Mouse (Mus musculus): ENCODE measurements around the gene Hoxd8. TPM values are rescaled to one million over a fixed set of nuclear protein-coding genes. Genes with fewer than 3 reads are reported as not detected.
A peak's percentile ranks its signal among the peaks of the same experiment; 100 is the strongest.

Gene Hoxd8
- polyA plus RNA-seq, 1 experiment from 2014 or later: 2.6 TPM

DNA sequence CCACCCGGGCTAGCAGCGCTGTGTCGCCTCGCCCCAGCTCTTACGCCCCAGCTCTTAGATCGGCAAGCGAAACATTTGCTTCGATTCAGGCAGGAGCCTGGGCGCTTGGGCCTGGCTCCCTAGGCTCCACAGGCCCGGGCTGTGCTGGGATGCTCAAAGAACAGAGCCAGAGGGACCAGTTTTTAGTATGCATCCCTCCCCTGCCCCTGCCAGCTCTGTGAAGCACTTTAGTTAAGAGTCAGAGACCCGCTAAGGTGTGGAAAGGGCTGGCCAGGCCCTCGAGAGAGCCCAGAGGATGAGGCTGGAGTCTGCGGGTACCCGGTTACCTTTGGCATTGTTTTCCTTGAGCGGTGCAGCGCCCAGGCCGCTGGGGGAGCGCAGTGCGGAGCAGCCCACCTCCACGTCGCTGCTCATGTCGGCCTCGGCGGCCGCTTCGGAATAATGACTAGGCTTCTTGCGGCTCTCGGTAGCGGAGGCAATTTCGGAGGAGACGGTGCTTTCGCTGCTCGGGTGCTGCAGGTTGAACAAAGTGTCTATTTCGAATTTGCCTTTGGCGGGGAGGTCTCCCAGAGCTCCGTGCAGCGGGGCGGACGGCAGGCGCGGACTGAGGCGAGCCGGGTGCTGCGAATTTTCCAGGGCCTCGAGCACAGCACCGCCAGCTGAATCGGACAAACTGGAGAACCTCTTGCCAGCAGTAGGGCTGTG is 45.6 kb upstream of the Hoxd8 start:
- Histone ChIP-seq H3K9ac (replicated peaks; ENCODE audit: low read depth, low read length) (no peak overlapping the region), H3K27ac (ENCODE audit: low read length) (no peak overlapping the region), H3K4me1 (ENCODE audit: control insufficient read depth, insufficient read depth, low read length) (peaks cover 3% of the 10 kb centered on the region; the same call in 1 of the 2 replicates), H3K36me3 (ENCODE audit: control insufficient read depth, insufficient read depth, low read length) (no peaks in the 10 kb centered on the region), H3K4me2 (replicated peaks; ENCODE audit: low read depth, low read length) (no peak overlapping the region), H3K9me3 (ENCODE audit: control insufficient read depth, low read depth, low read length) (no peaks in the 10 kb centered on the region), H3K4me3 (ENCODE audit: low read depth, low read length) (peak overlapping the region; percentile 5; the same call in 1 of the 2 replicates), H3K27me3 (ENCODE audit: control insufficient read depth, insufficient read depth, low read length) (peaks cover 72% of the 10 kb centered on the region)
- ATAC-seq (ENCODE audit: insufficient number of reproducible peaks, insufficient read depth, low FRiP score, low read depth): no peak
- WGBS: under 1% methylated on average over 47 of the region's 47 CpGs

DNA sequence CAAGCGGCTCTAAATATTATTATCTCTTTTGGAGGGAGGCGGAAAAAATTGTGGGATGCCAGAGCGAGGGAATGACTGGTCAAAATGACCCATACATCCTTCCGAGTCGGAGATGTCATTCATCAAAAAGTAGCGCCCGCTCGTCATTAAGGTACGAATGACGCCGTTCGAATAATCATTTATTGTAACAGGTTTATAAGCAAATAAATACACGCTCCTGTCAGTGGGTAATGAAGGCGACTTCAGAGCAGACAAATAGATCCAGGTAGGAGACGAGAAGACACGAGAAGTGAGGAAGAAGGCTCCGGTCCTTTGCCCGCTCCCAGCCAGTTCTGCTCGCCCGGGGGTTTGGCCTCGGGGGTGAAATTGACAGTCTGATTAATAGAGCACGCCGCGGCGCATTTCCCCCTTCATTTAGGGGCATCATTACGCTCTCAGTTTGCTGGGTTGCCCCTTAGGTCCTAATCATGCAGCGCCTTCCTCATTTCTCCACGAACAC is 44.9 kb upstream of the Hoxd8 start, which contains the start of gene Evx2:
Evx2 (minus strand) TSS at position 51 of the 499 bp plus-strand sequence.
- ATAC-seq (ENCODE audit: insufficient number of reproducible peaks, insufficient read depth, low FRiP score, low read depth): no peak
- H3K4me1 ChIP-seq (ENCODE audit: control insufficient read depth, insufficient read depth, low read length): peaks cover 3% of the 10 kb centered on the region; the same call in 1 of the 2 replicates
- no peaks in the 10 kb centered on the region for H3K36me3 ChIP-seq (ENCODE audit: control insufficient read depth, insufficient read depth, low read length)
- H3K4me2 ChIP-seq (replicated peaks; ENCODE audit: low read depth, low read length): no peak within 1 kb of the TSS
- H3K27ac ChIP-seq (ENCODE audit: low read length): no peak within 1 kb of the TSS
- WGBS: 2% methylated on average over 28 of the region's 28 CpGs
- H3K4me3 ChIP-seq (ENCODE audit: low read depth, low read length): peak within 1 kb of the TSS; percentile 5; the same call in 1 of the 2 replicates
- no peaks in the 10 kb centered on the region for H3K9me3 ChIP-seq (ENCODE audit: control insufficient read depth, low read depth, low read length)
- peaks cover 73% of the 10 kb centered on the region for H3K27me3 ChIP-seq (ENCODE audit: control insufficient read depth, insufficient read depth, low read length)
- no peak within 1 kb of the TSS for H3K9ac ChIP-seq (replicated peaks; ENCODE audit: low read depth, low read length)

DNA sequence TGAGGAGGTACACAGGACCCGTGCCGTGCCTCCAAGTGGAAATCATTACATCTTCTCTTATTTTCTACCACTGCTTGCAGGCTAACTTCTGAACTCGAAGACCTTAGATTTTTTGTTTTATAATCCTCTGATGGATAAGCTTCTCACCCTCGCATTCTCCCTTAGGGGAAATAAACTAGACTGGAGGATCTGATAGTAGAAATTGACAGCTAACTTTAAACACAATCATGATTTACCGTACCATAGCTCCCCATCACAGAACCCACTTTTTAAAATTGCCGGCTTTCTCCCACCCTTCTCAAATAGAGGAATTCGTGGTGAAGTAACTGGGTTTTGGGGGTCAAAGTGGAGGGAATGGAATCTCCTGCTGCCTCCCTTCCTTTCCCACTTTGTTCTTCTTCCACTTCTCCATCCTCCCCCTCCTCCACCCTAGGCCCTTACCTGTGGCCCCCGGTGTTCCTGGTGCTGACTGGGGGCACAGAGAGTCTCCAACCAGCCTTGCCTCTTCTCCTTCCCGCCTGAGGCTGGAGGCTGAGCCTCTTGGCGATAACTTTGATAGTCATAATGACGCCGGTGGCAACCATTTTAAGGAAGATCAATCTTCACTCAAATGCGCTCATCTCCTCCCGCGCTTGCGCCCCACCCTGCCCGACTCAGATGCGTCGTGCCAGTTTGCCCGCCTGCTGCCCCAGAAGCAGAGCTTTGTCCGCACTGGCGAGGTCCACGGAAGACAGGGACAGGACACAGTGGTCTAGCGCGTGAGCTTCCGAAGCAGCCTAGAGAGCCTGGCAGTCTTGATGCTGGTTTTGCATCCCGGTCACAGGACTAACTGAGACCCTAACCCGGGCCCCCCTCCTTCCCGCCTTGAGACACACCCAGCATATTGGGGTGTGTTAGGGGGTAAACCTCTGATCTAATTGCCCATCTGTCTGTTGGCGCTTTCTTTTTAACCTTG is 43.7 kb upstream of the Hoxd8 start:
- Histone ChIP-seq H3K9me3 (ENCODE audit: control insufficient read depth, low read depth, low read length) (no peaks in the 10 kb centered on the region), H3K27ac (ENCODE audit: low read length) (no peak overlapping the region), H3K4me3 (ENCODE audit: low read depth, low read length) (no peak overlapping the region), H3K27me3 (ENCODE audit: control insufficient read depth, insufficient read depth, low read length) (peaks cover 73% of the 10 kb centered on the region), H3K9ac (replicated peaks; ENCODE audit: low read depth, low read length) (no peak overlapping the region), H3K4me1 (ENCODE audit: control insufficient read depth, insufficient read depth, low read length) (peaks cover 2% of the 10 kb centered on the region; the same call in 1 of the 2 replicates), H3K4me2 (replicated peaks; ENCODE audit: low read depth, low read length) (no peak overlapping the region), H3K36me3 (ENCODE audit: control insufficient read depth, insufficient read depth, low read length) (no peaks in the 10 kb centered on the region)
- no peak for ATAC-seq (ENCODE audit: insufficient number of reproducible peaks, insufficient read depth, low FRiP score, low read depth)
- WGBS: 3% methylated on average over 30 of the region's 30 CpGs

DNA sequence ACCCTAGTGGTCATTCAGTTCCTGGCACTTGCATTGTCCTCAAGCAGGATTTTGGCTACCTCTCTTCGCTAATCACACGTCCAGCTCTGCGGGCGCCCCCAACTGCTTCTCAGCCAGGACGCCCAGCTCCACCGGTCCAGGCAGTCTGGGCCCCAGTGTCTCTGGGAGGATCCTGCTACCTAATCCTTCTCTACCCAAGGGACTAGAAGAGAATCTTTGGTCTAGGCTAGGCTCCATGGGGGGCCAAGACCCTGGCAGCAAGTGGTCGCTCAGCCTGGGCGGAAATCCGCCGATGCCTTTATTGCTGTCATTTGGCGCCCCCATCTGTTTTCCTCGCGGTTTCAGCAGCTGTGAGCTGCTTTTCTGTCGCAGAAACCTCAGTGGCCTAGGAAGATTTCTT is 42.7 kb upstream of the Hoxd8 start:
- H3K4me3 ChIP-seq (ENCODE audit: low read depth, low read length): no peak overlapping the region
- no peak overlapping the region for H3K9ac ChIP-seq (replicated peaks; ENCODE audit: low read depth, low read length)
- H3K36me3 ChIP-seq (ENCODE audit: control insufficient read depth, insufficient read depth, low read length): no peaks in the 10 kb centered on the region
- peaks cover 75% of the 10 kb centered on the region for H3K27me3 ChIP-seq (ENCODE audit: control insufficient read depth, insufficient read depth, low read length)
- no peak overlapping the region; the same call in 1 of the 2 replicates for H3K4me2 ChIP-seq (replicated peaks; ENCODE audit: low read depth, low read length)
- under 1% methylated on average over 14 of the region's 14 CpGs for WGBS
- 0 out of 2 replicates have a peak, but pooled peaks have one; percentile 23 for ATAC-seq (ENCODE audit: insufficient number of reproducible peaks, insufficient read depth, low FRiP score, low read depth)
- no peaks in the 10 kb centered on the region for H3K4me1 ChIP-seq (ENCODE audit: control insufficient read depth, insufficient read depth, low read length)
- H3K27ac ChIP-seq (ENCODE audit: low read length): no peak overlapping the region
- H3K9me3 ChIP-seq (ENCODE audit: control insufficient read depth, low read depth, low read length): no peaks in the 10 kb centered on the region

DNA sequence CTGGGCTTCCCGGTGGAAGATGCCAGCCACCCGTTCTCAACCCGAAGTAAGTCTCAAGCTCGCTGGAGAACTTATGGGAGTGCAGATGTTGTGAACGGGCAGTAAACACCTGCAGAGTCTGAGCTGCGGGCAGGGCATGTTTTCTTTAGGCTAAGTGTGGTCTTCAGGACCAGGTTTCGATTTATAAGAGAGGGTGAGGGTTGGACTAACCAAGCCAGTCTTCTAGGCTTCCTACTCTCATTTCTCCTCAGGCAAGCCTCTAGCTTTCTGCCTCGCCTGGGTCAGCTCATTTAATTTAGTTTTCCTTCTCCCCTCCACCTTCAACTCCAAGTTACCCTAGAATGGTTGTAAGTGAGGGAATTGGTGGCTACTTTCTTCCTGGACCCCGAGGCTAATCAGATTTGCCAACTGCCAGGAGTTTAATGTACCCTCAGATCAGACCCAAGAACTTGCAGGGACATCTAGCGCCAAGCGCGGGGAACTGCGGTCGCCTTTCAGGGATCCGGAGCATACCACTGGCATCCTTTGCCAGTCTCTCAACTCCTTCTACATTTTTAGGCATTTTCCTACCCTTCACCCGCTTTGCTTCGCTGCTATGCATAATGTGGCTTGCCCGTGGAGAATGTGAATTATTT is 41.0 kb upstream of the Hoxd8 start:
- H3K4me1 ChIP-seq (ENCODE audit: control insufficient read depth, insufficient read depth, low read length): peaks cover 3% of the 10 kb centered on the region; the same call in 1 of the 2 replicates
- no peak overlapping the region for H3K9ac ChIP-seq (replicated peaks; ENCODE audit: low read depth, low read length)
- H3K4me2 ChIP-seq (replicated peaks; ENCODE audit: low read depth, low read length): no peak overlapping the region
- no peaks in the 10 kb centered on the region for H3K9me3 ChIP-seq (ENCODE audit: control insufficient read depth, low read depth, low read length)
- H3K36me3 ChIP-seq (ENCODE audit: control insufficient read depth, insufficient read depth, low read length): no peaks in the 10 kb centered on the region
- 4% methylated on average over 18 of the region's 18 CpGs for WGBS
- H3K27me3 ChIP-seq (ENCODE audit: control insufficient read depth, insufficient read depth, low read length): peaks cover 83% of the 10 kb centered on the region
- no peak overlapping the region for H3K4me3 ChIP-seq (ENCODE audit: low read depth, low read length)
- ATAC-seq (ENCODE audit: insufficient number of reproducible peaks, insufficient read depth, low FRiP score, low read depth): no peak
- H3K27ac ChIP-seq (ENCODE audit: low read length): no peak overlapping the region

DNA sequence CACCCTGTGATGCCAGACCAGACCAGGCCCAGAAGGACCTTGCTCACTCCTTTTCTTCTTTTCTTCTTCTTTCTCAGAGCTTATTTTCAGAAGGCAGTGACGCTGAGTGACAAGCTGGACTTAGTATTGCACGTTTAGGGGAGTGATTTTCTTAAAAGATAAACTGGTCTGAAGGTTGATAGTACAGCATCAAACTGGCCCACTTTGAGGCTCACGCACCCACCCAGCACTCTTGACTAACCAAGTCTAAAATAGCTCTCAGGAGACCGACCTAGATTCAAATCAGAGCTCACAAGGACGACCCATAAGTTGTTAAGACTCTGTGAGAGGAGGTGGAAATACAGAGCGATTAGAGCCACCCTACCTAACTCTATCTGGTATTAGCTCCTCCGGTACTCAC is 38.0 kb upstream of the Hoxd8 start:
- H3K9me3 ChIP-seq (ENCODE audit: control insufficient read depth, low read depth, low read length): no peaks in the 10 kb centered on the region
- no peak overlapping the region for H3K4me3 ChIP-seq (ENCODE audit: low read depth, low read length)
- 4% methylated on average over 7 of the region's 7 CpGs for WGBS
- no peak overlapping the region for H3K9ac ChIP-seq (replicated peaks; ENCODE audit: low read depth, low read length)
- no peak for ATAC-seq (ENCODE audit: insufficient number of reproducible peaks, insufficient read depth, low FRiP score, low read depth)
- H3K36me3 ChIP-seq (ENCODE audit: control insufficient read depth, insufficient read depth, low read length): no peaks in the 10 kb centered on the region
- H3K4me1 ChIP-seq (ENCODE audit: control insufficient read depth, insufficient read depth, low read length): peaks cover 4% of the 10 kb centered on the region; the same call in 1 of the 2 replicates
- peaks cover 87% of the 10 kb centered on the region for H3K27me3 ChIP-seq (ENCODE audit: control insufficient read depth, insufficient read depth, low read length)
- H3K4me2 ChIP-seq (replicated peaks; ENCODE audit: low read depth, low read length): no peak overlapping the region
- no peak overlapping the region for H3K27ac ChIP-seq (ENCODE audit: low read length)

DNA sequence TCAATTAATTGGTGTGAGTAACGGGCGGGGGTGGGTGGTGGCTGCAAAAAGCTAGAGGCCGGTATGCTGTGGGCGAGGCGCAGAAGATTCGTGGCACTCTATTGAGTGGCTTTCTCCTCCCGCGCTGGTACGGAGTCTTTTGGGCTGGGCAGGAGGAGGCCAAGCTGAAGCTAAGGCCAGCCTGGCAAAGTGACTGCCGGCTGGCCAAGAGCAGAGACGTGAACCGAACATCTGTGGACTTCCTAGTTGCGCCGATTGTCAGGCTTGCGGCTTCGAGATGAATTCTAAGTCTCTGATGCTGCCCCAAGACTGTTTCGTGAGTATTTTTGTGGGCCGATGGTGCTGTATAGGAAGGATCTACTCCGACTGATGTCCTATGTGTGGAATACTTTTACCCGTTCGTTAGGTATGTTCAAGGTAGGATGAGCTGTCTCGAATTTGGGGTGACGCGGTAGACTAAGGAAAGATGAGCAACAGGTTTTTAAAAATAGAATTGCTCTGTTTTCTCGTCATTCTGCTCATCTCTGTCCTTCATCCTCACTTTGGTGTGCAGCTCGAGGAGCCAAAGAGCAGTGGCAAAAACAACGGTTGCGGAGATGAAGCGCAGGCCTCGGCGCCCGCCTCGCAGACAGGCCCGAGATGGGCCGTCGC is 37.1 kb upstream of the Hoxd8 start:
- ATAC-seq (ENCODE audit: insufficient number of reproducible peaks, insufficient read depth, low FRiP score, low read depth): no peak
- Histone ChIP-seq H3K27me3 (ENCODE audit: control insufficient read depth, insufficient read depth, low read length) (peaks cover 81% of the 10 kb centered on the region), H3K4me2 (replicated peaks; ENCODE audit: low read depth, low read length) (0 out of 2 replicates have a peak overlapping the region, but pooled peaks have one; percentile 49), H3K27ac (ENCODE audit: low read length) (no peak overlapping the region), H3K4me1 (ENCODE audit: control insufficient read depth, insufficient read depth, low read length) (peaks cover 4% of the 10 kb centered on the region; the same call in 1 of the 2 replicates), H3K36me3 (ENCODE audit: control insufficient read depth, insufficient read depth, low read length) (no peaks in the 10 kb centered on the region), H3K9ac (replicated peaks; ENCODE audit: low read depth, low read length) (no peak overlapping the region), H3K9me3 (ENCODE audit: control insufficient read depth, low read depth, low read length) (no peaks in the 10 kb centered on the region), H3K4me3 (ENCODE audit: low read depth, low read length) (0 out of 2 replicates have a peak overlapping the region, but pooled peaks have one; percentile 29)
- 1% methylated on average over 36 of the region's 36 CpGs for WGBS

Data from stomach, embryonic 14.5 days (tissue).